Mouse (Mus musculus) neural tube, postnatal 0 days (tissue): ENCODE measurements around the gene Adal. TPM values are rescaled to one million over a fixed set of nuclear protein-coding genes. Genes with fewer than 3 reads are reported as not detected.

Source experiments
- polyA plus RNA-seq: library from polyadenylated mRNA; unstranded; fragments of >200 nt; fragmentation: Nextera tagmentation; extraction: Ambion mirVana; gene quantifications from 2 replicates; pipeline ENCODE4 v1.2.1, GENCODE M21; 2015

Gene Adal
- 14.2 and 15.2 TPM in 2 replicates for polyA plus RNA-seq

DNA sequence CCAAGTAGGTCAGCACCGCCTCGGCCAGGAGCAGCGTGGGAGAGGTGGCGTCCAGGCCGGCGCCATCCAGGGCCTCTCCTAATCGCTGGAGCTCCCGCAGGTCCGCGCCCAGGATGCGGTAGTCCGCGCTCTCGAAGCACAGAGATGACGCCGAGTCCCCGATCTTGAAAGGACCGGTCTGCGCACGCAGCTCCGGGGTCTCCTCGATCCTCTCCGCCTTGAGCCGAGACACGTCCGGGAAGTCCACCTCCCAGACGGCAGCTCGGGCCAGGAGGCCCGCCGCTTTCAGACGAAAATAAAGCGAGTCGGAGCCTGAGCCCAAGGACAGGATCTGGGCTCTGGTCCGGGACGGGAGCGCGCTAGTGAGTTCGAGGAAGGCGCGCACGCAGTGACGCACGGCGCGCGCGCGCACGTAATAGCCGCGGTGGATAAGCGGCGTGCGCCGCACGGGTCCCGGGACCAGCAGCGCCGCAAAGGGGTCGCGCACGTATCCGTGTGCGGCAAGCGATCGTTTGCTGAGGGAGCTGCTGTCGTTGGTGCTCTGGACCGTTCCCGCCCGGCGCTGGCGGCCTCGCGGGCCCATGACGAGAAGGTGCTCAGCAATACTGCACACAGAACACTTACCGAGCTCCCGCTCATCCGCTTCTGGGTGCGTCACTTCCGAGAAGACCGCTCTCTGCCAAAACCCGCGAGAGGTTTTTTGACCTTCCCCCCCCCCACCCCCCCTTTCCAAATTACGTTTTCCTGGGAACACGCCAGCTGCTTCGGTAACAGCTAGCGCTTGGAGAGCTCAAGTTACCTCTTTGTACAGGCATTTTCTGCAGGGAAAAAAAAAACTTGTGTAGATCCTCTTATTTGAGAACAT is at the start of gene Adal, which contains the start of gene Lcmt2:
Gene Adal, plus strand, starts transcription at position 411 of the 865 bp plus-strand sequence.
Gene Lcmt2, minus strand, starts transcription at position 636 of the 865 bp plus-strand sequence.

DNA sequence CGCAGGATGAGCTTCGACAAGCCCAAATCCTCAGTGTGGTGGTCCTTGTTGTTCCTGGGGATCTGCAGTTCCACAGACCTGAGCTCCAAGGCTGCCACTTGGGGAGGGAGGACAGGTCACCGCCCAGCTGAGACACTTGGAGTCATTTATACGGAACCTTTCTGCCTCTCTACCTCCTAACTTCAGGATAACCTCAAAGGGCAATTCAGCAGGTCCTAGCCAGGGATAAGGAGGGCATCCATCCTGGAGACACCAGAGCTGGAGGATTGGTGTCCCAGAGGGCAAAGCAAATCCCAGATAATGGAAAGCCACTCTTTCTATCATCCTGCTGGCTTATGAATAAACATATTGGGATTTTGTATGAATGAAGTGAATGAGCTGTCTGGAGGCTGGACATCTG is 30.5 kb upstream of the Adal start, which contains the start of gene Tgm7:
Gene Tgm7, minus strand, starts transcription at position 101 of the 400 bp plus-strand sequence.

DNA sequence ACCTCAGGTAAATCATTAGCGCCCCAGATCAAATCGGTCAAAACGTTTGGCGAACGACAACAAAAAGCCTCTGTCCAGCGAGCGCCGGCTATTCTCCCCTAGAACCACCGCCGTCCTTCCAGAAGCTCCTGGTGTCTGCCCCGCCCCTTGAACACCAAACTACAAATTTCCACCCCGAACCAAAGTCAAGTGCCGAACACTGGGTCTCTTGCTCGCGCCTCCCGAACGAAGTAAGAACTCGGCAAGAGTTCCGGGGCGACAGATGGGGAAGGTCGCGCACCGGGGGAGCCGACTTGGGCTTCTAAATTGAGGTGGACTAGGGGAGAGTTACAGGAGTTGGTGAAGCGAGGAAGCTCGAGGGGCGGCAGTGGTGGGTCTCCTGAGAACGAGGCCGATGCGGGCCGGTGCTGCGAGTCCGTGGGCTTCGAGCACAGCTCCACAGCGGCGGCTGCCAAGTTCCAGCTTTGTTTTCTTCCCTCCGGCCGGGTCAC is 30.3 kb downstream of the Adal start, which contains the start of gene Tubgcp4:
Gene Tubgcp4, plus strand, starts transcription at position 174 of the 491 bp plus-strand sequence.

DNA sequence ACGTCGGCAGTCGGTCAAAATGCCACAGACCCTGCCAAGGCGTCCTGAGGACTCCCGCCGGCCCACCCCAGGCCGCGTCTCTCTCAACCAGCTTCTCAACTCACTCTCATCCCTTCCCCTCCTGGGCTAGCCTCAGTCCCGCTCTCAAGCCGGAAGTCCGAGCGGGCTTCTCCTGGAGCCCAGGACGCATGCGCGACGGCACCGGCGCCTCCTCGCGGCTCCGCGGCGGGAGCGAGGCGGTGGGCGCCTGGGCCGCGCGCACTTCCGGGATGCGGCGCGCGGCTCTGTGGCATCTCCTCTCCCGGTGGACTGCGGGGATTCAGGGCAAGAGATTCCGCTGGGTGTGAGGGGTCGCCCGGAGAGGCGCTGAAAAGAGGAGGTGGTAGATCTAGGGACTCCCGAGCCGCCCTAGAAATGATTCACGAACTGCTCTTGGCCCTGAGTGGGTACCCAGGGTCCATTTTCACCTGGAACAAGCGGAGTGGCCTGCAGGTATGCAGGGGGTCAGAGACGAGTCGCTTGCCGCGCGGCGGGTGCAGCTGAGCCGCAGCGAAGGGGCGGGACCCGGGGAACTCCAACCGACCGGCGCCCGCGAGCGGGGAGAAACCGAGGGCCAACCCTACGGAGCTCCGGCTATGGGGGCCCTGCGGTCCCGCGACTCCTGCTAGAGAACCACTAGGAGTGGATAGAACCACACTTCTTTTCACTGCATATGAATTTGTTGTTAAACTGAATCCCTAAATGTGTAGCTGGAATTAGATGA is 30.9 kb downstream of the Adal start, which contains the start of gene Zscan29:
Gene Zscan29, minus strand, starts transcription at position 146 of the 763 bp plus-strand sequence.

Other genes with a start within 250 kb of the Adal start
- 23.7 and 27.0 TPM in 2 replicates for gene Ubr1, start 169.7 kb upstream of the Adal start, polyA plus RNA-seq
- 18.9 and 19.0 TPM in 2 replicates for gene Tmem62, start 163.4 kb upstream of the Adal start, polyA plus RNA-seq
- 72.7 and 77.9 TPM in 2 replicates for gene Ccndbp1, start 132.0 kb upstream of the Adal start, polyA plus RNA-seq
- gene Epb42, start 103.4 kb upstream of the Adal start, polyA plus RNA-seq = 0.12 and 0.18 TPM in 2 replicates
- 0.05 TPM in 1 of 2 replicates, not detected in the other for gene Tgm5, start 54.6 kb upstream of the Adal start, polyA plus RNA-seq
- gene Tgm7, start 30.6 kb upstream of the Adal start, polyA plus RNA-seq = not detected in 2 replicates
- 13.3 and 15.1 TPM in 2 replicates for gene Lcmt2, start 225 bp downstream of the Adal start, polyA plus RNA-seq
- 27.3 and 27.7 TPM in 2 replicates for gene Tubgcp4, start 30.2 kb downstream of the Adal start, polyA plus RNA-seq
- 4.6 and 5.6 TPM in 2 replicates for gene Zscan29, start 30.7 kb downstream of the Adal start, polyA plus RNA-seq
- 68.6 and 73.4 TPM in 2 replicates for gene Trp53bp1, start 131.0 kb downstream of the Adal start, polyA plus RNA-seq
- 99.4 and 99.9 TPM in 2 replicates for gene Map1a, start 149.2 kb downstream of the Adal start, polyA plus RNA-seq
- gene Ppip5k1, start 215.0 kb downstream of the Adal start, polyA plus RNA-seq = 22.7 and 23.2 TPM in 2 replicates
- 229 and 236 TPM in 2 replicates for gene Ckmt1, start 217.3 kb downstream of the Adal start, polyA plus RNA-seq
- 0.08 TPM in 1 of 2 replicates, not detected in the other for gene Strc, start 246.7 kb downstream of the Adal start, polyA plus RNA-seq